Mouse (Mus musculus): Measurements from ENCODE around the gene Pde7b.

Pde7b gene

GRCm38 (mm10) chr10:20654187-20654586 lies 70.7 kb downstream of the Pde7b start:
- no peak for DNase-seq (ENCODE audit: low spot score in 2 of 2)

GRCm38 (mm10) chr10:20653299-20653698 lies 71.6 kb downstream of the Pde7b start:
- DNase-seq (ENCODE audit: low spot score in 2 of 2): no peak

- no peak for DNase-seq (ENCODE audit: low spot score in 2 of 2)
Measured at GRCm38 (mm10) chr10:20636381-20636780, 88.5 kb downstream of the Pde7b start.

GRCm38 (mm10) chr10:20633085-20633415 lies 91.8 kb downstream of the Pde7b start:
- no peak for DNase-seq (ENCODE audit: low spot score in 2 of 2)

GRCm38 (mm10) chr10:20632256-20633084 lies 92.4 kb downstream of the Pde7b start:
- no peak for DNase-seq (ENCODE audit: low spot score in 2 of 2)

GRCm38 (mm10) chr10:20630122-20630521 lies 94.8 kb downstream of the Pde7b start:
- DNase-seq (ENCODE audit: low spot score in 2 of 2): no peak

GRCm38 (mm10) chr10:20625702-20626375 lies 99.0 kb downstream of the Pde7b start:
- DNase-seq (ENCODE audit: low spot score in 2 of 2): no peak

- no peak for DNase-seq (ENCODE audit: low spot score in 2 of 2)
Measured at GRCm38 (mm10) chr10:20621661-20622454, 103.0 kb downstream of the Pde7b start.

- no peak for DNase-seq (ENCODE audit: low spot score in 2 of 2)
Measured at GRCm38 (mm10) chr10:20606007-20606406, 118.9 kb downstream of the Pde7b start.

- no peak for DNase-seq (ENCODE audit: low spot score in 2 of 2)
Measured at GRCm38 (mm10) chr10:20595107-20595810, 129.6 kb downstream of the Pde7b start.

GRCm38 (mm10) chr10:20594015-20594414 lies 130.9 kb downstream of the Pde7b start:
- no peak for DNase-seq (ENCODE audit: low spot score in 2 of 2)

- DNase-seq (ENCODE audit: low spot score in 2 of 2): no peak
Measured at GRCm38 (mm10) chr10:20590100-20590499, 134.8 kb downstream of the Pde7b start.

GRCm38 (mm10) chr10:20585959-20586358 lies 138.9 kb downstream of the Pde7b start:
- no peak for DNase-seq (ENCODE audit: low spot score in 2 of 2)

- DNase-seq (ENCODE audit: low spot score in 2 of 2): no peak
Measured at GRCm38 (mm10) chr10:20575002-20575401, 149.9 kb downstream of the Pde7b start.

GRCm38 (mm10) chr10:20574414-20574813 lies 150.5 kb downstream of the Pde7b start:
- DNase-seq (ENCODE audit: low spot score in 2 of 2): no peak

- DNase-seq (ENCODE audit: low spot score in 2 of 2): no peak
Measured at GRCm38 (mm10) chr10:20571521-20571920, 153.4 kb downstream of the Pde7b start.

- no peak for DNase-seq (ENCODE audit: low spot score in 2 of 2)
Measured at GRCm38 (mm10) chr10:20568630-20569029, 156.2 kb downstream of the Pde7b start.

GRCm38 (mm10) chr10:20567684-20568236 lies 157.1 kb downstream of the Pde7b start:
- no peak for DNase-seq (ENCODE audit: low spot score in 2 of 2)

- no peak for DNase-seq (ENCODE audit: low spot score in 2 of 2)
Measured at GRCm38 (mm10) chr10:20556477-20556876, 168.4 kb downstream of the Pde7b start.

- no peak for DNase-seq (ENCODE audit: low spot score in 2 of 2)
Measured at GRCm38 (mm10) chr10:20551341-20551740, 173.5 kb downstream of the Pde7b start.

GRCm38 (mm10) chr10:20550771-20551170 lies 174.1 kb downstream of the Pde7b start:
- no peak for DNase-seq (ENCODE audit: low spot score in 2 of 2)
